Mouse (Mus musculus): ENCODE results near the gene Sdhd. TPM values are rescaled to one million over a fixed set of nuclear protein-coding genes. Genes with fewer than 3 reads are reported as not detected.
A peak's percentile ranks its signal among the peaks of the same experiment; 100 is the strongest.

Sdhd gene
- total RNA-seq, 2 experiments from 2014 or later: 664 to 695 TPM

- DNase-seq: no peak
Measured at GRCm38 (mm10) chr9:50585145-50585818, 18.3 kb downstream of the Sdhd start.

DNA sequence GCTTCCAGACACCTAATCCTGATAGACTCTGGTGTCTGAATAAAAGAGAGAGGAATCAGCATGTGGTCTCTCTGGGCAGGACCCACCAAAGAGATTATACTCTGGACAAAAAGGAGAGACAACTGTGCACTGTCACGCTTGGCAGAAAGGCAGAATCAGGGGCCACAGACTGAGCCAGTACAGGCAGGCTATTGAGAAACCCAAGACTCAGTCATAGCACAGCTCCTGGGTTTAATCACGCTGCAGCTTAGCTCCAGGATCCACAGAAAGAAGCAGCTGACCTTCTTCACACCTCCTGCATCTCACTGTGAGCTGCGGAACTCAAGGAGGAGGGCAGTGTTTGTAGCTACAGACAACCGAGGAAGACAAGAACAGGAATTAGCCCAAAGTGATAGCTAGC is 23.2 kb downstream of the Sdhd start:
- DNase-seq: no peak

GRCm38 (mm10) chr9:50569599-50570525 is 33.8 kb downstream of the Sdhd start:
- DNase-seq: no peak

DNA sequence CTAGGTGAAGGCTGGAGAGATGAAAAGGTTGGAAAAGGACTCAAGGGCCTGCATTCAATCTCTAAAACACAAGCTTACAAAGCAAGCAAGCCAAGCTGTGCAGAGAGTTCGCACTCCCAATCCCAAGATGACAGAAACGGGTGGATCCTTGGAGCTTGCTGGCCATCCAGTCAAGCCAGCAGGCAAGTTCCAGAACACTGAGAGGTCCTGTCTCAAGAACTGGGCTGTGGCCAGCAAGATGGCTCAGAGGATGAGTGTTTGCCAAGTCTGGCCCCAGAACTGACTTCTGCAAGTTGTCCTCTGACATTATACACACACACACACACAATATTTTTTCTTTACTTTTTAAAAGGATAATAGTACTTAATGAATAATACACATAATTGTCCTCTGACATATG is 35.7 kb downstream of the Sdhd start:
- DNase-seq: no peak

DNA sequence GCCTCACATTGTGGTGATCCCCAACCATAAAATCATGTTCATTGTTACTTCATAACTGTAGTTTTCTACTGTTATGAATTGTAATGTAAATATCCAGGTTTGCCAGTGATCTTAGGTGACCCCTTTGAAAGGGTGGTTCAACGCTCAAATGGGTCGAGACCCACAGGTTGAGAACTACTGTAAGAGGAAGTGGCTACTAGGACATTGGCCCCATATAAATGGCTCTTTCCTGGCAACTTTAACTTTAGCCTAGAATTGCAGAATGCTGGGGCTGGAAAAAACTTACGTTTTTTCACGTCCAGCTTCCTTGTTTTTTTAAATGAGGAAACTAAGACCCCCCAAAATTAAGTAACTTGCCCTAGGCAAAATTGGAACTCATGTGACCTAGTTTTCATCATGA is 36.2 kb downstream of the Sdhd start:
- DNase-seq: no peak

GRCm38 (mm10) chr9:50565940-50566339 is 37.7 kb downstream of the Sdhd start:
- no peak for DNase-seq

DNA sequence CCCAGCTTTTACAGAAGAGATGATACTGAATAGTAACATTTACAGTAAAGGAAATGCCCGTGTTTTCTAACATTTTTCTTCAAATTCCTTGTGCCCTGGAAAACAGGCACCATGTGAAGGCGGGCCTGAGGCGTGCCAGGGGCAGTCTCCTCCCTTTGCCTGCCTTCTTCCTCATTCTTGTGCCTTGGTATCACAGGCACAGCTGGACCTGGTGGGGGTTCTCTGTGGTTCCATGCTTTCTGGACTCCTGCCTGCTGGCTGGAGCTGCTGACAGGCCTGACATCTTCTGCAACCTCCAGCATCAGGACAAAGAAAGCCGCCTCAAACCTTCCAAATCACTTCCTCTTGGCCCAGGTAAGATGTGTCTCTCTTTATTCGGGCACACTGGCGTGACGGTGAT is 38.4 kb downstream of the Sdhd start:
- DNase-seq: peak; percentile 24

DNA sequence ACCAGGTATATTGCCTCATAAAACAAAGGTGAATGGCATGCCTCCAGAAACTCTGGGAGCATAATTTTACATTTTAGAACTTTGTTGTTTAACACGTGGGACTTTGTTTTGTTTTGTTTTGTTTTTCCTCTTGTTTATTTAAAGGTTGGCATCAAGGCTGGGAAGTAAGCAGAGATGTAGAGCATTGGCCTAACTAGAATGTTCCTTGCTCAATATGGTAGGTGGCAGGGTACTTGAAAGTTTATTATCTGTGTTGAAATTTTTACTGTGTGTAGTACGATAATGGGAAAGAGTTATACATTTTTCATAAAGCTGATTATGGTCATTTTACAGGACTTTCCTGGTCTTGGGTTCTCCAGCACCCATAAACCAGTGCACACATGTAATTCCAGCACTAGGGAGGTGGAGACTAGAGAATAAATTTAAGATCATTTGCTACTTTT is 41.7 kb downstream of the Sdhd start:
- DNase-seq: no peak

- DNase-seq: no peak
Measured at GRCm38 (mm10) chr9:50561145-50561917, 42.3 kb downstream of the Sdhd start, which contains the start of gene Tex12. Gene Tex12 (minus strand): TSS chr9:50561325.

DNA sequence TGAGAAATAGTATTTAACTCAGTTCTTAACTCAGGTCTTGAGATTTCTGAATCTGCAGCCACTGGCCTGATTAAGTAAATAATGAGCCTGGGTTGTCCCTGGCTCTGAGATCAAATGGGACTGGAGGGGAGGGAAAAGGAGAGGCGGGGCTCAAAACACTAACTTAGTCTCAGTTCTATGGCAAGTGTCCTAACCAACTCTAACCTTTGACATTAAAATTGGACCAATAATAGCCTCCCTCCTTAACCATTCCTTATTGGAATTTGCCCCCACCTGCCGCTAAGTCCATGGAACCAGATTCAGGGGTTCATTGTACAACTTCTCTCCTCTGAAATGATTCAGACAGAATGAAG is 48.5 kb downstream of the Sdhd start, which contains the start of gene Bco2:
Bco2 (minus strand) TSS at position 88 of the 353 bp plus-strand sequence.
- DNase-seq: no peak

DNA sequence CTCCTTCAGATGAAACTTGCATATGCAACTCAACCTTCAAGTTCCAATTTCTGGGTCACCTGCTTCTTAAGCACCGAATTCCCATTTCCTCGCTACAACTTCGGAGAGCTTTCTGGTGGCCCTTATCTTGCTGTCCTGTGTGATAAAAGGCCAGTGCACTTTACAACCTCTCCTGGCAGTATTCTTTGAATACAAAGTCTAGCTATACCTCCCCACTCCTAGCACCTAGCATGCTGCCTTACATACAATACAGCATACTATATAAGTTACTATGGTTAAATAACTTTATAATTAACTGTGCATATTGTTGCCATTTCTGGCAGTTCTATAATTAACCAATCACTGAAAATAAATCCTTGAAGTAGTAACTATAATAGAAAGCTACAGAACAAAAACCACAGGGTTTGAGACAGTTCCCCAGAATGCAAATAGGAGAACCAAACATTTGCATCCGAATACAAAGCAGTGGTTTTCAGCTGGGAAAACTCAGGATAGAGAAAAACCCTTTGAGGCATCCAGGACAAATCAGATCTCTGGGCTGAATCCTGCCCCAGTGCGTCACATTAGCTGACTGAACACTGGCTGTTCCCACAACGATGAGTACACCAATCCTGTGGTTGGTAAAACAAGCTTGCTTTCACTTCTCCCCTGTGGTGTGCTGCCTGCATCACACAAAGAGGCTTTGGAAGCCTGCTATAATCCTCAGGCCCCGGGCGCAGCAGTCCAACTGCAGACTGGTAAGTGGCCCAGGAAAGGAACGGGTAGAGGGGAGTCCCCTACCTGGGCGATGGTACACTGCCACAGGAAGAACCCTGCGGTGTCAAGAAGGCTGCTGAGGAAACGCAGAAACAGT is 49.1 kb downstream of the Sdhd start, which contains the start of gene Il18:
Il18 (plus strand) TSS at position 587 of the 853 bp plus-strand sequence.
- DNase-seq: no peak

DNA sequence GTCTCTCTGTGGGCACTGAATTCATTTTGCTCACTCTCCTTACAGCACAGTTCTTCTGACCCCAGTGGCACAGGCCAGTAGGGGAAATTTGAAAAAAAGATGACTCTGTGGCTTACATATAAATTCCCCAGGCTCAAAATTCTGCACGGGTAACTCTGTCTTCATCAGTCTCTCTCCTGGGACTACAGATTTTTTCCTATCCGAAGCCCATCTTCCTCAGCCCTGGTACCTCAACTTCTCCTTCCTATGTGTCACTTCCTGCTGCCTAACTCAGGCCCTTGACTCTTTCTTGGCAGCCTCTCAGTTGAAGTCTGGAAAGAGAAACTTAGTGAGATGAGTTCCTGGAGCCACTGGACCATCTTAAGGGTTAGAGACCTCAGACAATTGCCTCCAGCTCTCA is 50.1 kb downstream of the Sdhd start:
- DNase-seq: no peak

- no peak for DNase-seq
Measured at GRCm38 (mm10) chr9:50552206-50552605, 51.4 kb downstream of the Sdhd start.

DNA sequence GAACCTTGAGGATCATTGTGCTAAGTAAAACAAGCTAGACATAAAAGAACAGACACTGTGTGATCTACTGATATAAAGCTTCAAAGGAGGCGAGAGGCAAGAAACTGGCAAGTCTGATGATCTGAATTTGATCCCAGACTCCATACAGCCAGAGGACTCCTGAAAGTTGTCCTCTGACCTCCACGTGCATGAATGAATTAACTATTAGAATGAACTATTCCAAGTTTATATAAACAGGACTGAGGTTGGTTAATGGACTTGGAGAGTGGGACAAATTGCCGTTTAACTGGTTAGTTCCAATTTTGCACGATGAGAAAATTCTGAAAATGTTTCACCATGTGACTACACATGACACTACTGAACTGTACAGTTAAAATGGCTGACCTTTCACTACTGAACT is 54.7 kb downstream of the Sdhd start:
- no peak for DNase-seq

DNA sequence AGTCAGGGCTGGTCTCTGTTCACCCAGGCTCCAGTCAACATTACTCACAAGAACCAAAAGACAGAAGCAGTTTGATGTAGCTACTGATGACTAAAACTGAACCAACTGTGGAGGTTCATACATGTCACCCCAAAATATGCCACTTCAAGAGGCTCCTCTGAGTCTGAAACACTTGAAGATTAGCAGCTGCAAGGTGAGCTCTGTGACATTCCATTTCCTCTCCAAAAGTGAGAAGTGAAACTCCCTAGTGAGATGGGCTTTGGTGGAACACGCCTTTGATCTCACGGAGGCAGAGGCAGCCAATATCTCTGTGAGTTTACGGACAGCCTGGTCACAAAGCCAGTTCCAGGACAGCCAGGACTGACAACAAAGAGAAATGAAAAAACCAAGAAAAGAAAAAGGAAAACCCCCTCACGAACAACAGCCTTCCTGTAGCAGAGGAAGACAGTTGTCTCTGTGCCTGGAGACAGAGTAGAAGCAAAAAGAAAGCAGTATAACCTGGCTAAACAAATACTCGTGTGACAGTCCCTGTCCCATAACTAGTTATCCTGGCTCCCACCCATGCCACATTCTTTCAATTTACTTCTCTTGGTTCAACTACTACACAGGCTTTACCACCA is 55.6 kb downstream of the Sdhd start:
- no peak for DNase-seq

Other genes starting within 250 kb of the Sdhd start
- 1 to 10 TPM in 1 of 2 experiments, under 1 TPM in 1; 0.88 to 1.3 TPM for gene Plet1, start 109.3 kb downstream of the Sdhd start, total RNA-seq (2021)
- 10 to 100 TPM; 27.7 to 36.5 TPM for gene Pts, start 75.1 kb downstream of the Sdhd start, total RNA-seq (2021)
- gene Il18, start 49.0 kb downstream of the Sdhd start, total RNA-seq (2021): 1 to 10 TPM; 1.3 to 2.0 TPM
- under 1 TPM; 0.12 to 0.20 TPM for gene Bco2, start 48.6 kb downstream of the Sdhd start, total RNA-seq (2021)
- gene Tex12, start 42.5 kb downstream of the Sdhd start, total RNA-seq (2021): not detected
- 100 to 1,000 TPM; 196 to 216 TPM for gene Timm8b, start 98 bp upstream of the Sdhd start, total RNA-seq (2021)
- under 1 TPM; 0.59 to 0.69 TPM for gene Pih1d2, start 13.5 kb upstream of the Sdhd start, total RNA-seq (2021)
- gene Nkapd1, start 13.7 kb upstream of the Sdhd start, total RNA-seq (2021): 10 to 100 TPM; 19.0 to 20.3 TPM
- 100 to 1,000 TPM; 278 to 283 TPM for gene Dlat, start 56.0 kb upstream of the Sdhd start, total RNA-seq (2021)
- gene Dixdc1, start 135.7 kb upstream of the Sdhd start, total RNA-seq (2021): 10 to 100 TPM in 1 of 2 experiments, 1 to 10 TPM in 1; 9.9 to 10.1 TPM
- gene 2310030G06Rik, start 142.7 kb upstream of the Sdhd start, total RNA-seq (2021): 1 to 10 TPM; 5.2 to 6.3 TPM
- 1,000 to 10,000 TPM; 1,184 to 1,197 TPM for gene Cryab, start 147.5 kb upstream of the Sdhd start, total RNA-seq (2021)
- gene Hspb2, start 148.5 kb upstream of the Sdhd start, total RNA-seq (2021): 100 to 1,000 TPM; 130 to 150 TPM
- 1 to 10 TPM; 6.0 to 7.1 TPM for gene Fdxacb1, start 164.4 kb upstream of the Sdhd start, total RNA-seq (2021)
- gene Alg9, start 171.2 kb upstream of the Sdhd start, total RNA-seq (2021): 10 to 100 TPM; 14.2 to 14.8 TPM
- gene 1110032A03Rik, start 171.7 kb upstream of the Sdhd start, total RNA-seq (2021): 10 to 100 TPM; 10.3 to 11.2 TPM
- gene Ppp2r1b, start 241.5 kb upstream of the Sdhd start, total RNA-seq (2021): 10 to 100 TPM; 24.0 to 29.8 TPM

Data from heart, postnatal 4 days (tissue).